Mouse (Mus musculus) lung, postnatal 0 days (tissue): ENCODE results near the gene Asrgl1. TPM values are rescaled to one million over a fixed set of nuclear protein-coding genes. Genes with fewer than 3 reads are reported as not detected.
"Not testable (repeated sequence)": the region's sequence is repeated elsewhere in the genome, so short reads cannot be mapped to it uniquely, and the experiment has no call there.

Experiments used
- ATAC-seq: fragments of 200-750 bp; cut with Nextera tagmentation; 2 replicates; pipeline ENCODE4 v1.8.0; 2017; ENCODE audit warnings: moderate library complexity
- DNase-seq: peaks from one replicate; pipeline ENCODE4 v3.0.0-alpha.2; 2016; ENCODE audit warnings: low spot score
- H3K27ac ChIP-seq: fragments of 300-500 bp; sonication (generic); 2 replicates; pipeline ENCODE4 v1.5.1; 2014; ENCODE audit warnings: antibody characterized with exemption, mild to moderate bottlenecking, low read length, mixed read lengths
- H3K27me3 ChIP-seq: fragments of 300-500 bp; sonication (generic); replicated peaks from 2 replicates; pipeline ENCODE4 v1.6.1; 2014; ENCODE audit warnings: low read length, mixed read lengths; ENCODE audit not compliant: insufficient read depth
- H3K36me3 ChIP-seq: fragments of 300-500 bp; sonication (generic); 2 replicates; pipeline ENCODE4 v1.6.1; 2014; ENCODE audit warnings: low read length, mixed read lengths; ENCODE audit not compliant: insufficient read depth
- H3K4me1 ChIP-seq: fragments of 300-500 bp; sonication (generic); 2 replicates; pipeline ENCODE4 v1.6.1; 2014; ENCODE audit warnings: antibody characterized with exemption, low read depth, low read length, mixed read lengths; ENCODE audit not compliant: insufficient read depth
- H3K4me2 ChIP-seq: fragments of 300-500 bp; sonication (generic); replicated peaks from 2 replicates; pipeline ENCODE4 v1.6.1; 2014; ENCODE audit warnings: low read depth, mild to moderate bottlenecking, low read length, moderate library complexity, mixed read lengths
- H3K4me3 ChIP-seq: fragments of 300-500 bp; sonication (generic); 2 replicates; pipeline ENCODE4 v1.5.1; 2014; ENCODE audit warnings: low read depth, low read length
- H3K9ac ChIP-seq: fragments of 300-500 bp; sonication (generic); replicated peaks from 2 replicates; pipeline ENCODE4 v1.6.1; 2014; ENCODE audit warnings: low read depth, mild to moderate bottlenecking
- H3K9me3 ChIP-seq: fragments of 300-500 bp; sonication (generic); 2 replicates; pipeline ENCODE4 v1.6.1; 2016; ENCODE audit warnings: low read length, mixed read lengths
- CTCF ChIP-seq: IDR thresholded peaks from 2 replicates; pipeline ENCODE4 v1.5.1; 2016; ENCODE audit warnings: antibody characterized with exemption, mild to moderate bottlenecking
- EP300 ChIP-seq: IDR thresholded peaks from 2 replicates; pipeline ENCODE4 v1.6.1; 2016; ENCODE audit warnings: antibody characterized with exemption, mild to moderate bottlenecking, control low read depth
- WGBS: fragments of 180-500 bp; shearing (Covaris S2); extraction: QIAGEN DNeasy Blood & Tissue Kit; methylation state at CpG from one replicate; pipeline ENCODE4 v1.1.7; 2014; 5-methylcytosine and 5-hydroxymethylcytosine counted together
- polyA plus RNA-seq: library from polyadenylated mRNA; unstranded; fragments of >200 nt; fragmentation: Nextera tagmentation; extraction: Ambion mirVana; gene quantifications from 2 replicates; pipeline ENCODE4 v1.2.1, GENCODE M21; 2015

Gene Asrgl1
- polyA plus RNA-seq, 1 experiment from 2014 or later, result 7.9 TPM

- H3K4me2 ChIP-seq, result no peak overlapping the region
- no peaks in the 10 kb centered on the region for H3K9me3 ChIP-seq
- H3K36me3 ChIP-seq, result no peaks in the 10 kb centered on the region
- 78% methylated on average over 8 of the region's 8 CpGs for WGBS
- DNase-seq (no peak), ATAC-seq (peak; percentile 12; the same call in 1 of the 2 replicates)
- H3K27ac ChIP-seq, result no peak overlapping the region
- no peaks in the 10 kb centered on the region for H3K27me3 ChIP-seq
- no peaks in the 10 kb centered on the region for H3K4me1 ChIP-seq
- no peak overlapping the region for H3K9ac ChIP-seq
- TF ChIP-seq EP300 (no peak), CTCF (no peak)
- H3K4me3 ChIP-seq, result no peak overlapping the region
Observed at GRCm38 (mm10) chr19:9099751-9100150, 35.7 kb downstream of the Asrgl1 start.

GRCm38 (mm10) chr19:9097441-9097840, 38.0 kb downstream of the Asrgl1 start:
- H3K36me3 ChIP-seq, result no peaks in the 10 kb centered on the region
- no peak overlapping the region for H3K4me3 ChIP-seq
- H3K4me2 ChIP-seq, result no peak overlapping the region
- no peak for ATAC-seq
- H3K27ac ChIP-seq, result no peak overlapping the region
- H3K27me3 ChIP-seq, result no peaks in the 10 kb centered on the region
- 60% methylated on average over 13 of the region's 13 CpGs for WGBS
- H3K9me3 ChIP-seq, result no peaks in the 10 kb centered on the region
- no peak for DNase-seq
- no peaks in the 10 kb centered on the region for H3K4me1 ChIP-seq
- no peak for TF ChIP-seq CTCF
- no peak for TF ChIP-seq EP300
- H3K9ac ChIP-seq, result no peak overlapping the region

- no peak overlapping the region for H3K9ac ChIP-seq
- TF ChIP-seq EP300 (no peak), CTCF (no peak)
- H3K27me3 ChIP-seq, result no peaks in the 10 kb centered on the region
- H3K36me3 ChIP-seq, result no peaks in the 10 kb centered on the region
- whole genome bisulfite sequencing, result 45% methylated on average over 5 of the region's 5 CpGs
- no peaks in the 10 kb centered on the region for H3K9me3 ChIP-seq
- H3K4me3 ChIP-seq, result no peak overlapping the region
- no peak for DNase-seq
- no peak overlapping the region for H3K4me2 ChIP-seq
- ATAC-seq, result no peak
- H3K27ac ChIP-seq, result no peak overlapping the region
- no peaks in the 10 kb centered on the region for H3K4me1 ChIP-seq
Observed at GRCm38 (mm10) chr19:9095111-9095510, 40.3 kb downstream of the Asrgl1 start.

- ATAC-seq, result peak; percentile 40
- no peaks in the 10 kb centered on the region for H3K27me3 ChIP-seq
- no peaks in the 10 kb centered on the region for H3K36me3 ChIP-seq
- H3K27ac ChIP-seq, result no peak overlapping the region
- H3K9me3 ChIP-seq, result no peaks in the 10 kb centered on the region
- H3K4me2 ChIP-seq, result no peak overlapping the region
- no peak for DNase-seq
- no peak overlapping the region for H3K9ac ChIP-seq
- no peak overlapping the region for H3K4me3 ChIP-seq
- WGBS, result 41% methylated on average over 2 of the region's 2 CpGs
- TF ChIP-seq CTCF (0 out of 2 replicates have a peak, but pooled peaks have one; percentile 1), EP300 (no peak)
- no peaks in the 10 kb centered on the region for H3K4me1 ChIP-seq
Observed at GRCm38 (mm10) chr19:9090709-9091108, 44.7 kb downstream of the Asrgl1 start.

- H3K27me3 ChIP-seq, result no peaks in the 10 kb centered on the region
- no peaks in the 10 kb centered on the region for H3K4me1 ChIP-seq
- H3K9ac ChIP-seq, result no peak overlapping the region
- no peaks in the 10 kb centered on the region for H3K36me3 ChIP-seq
- H3K4me2 ChIP-seq, result no peak overlapping the region
- TF ChIP-seq CTCF (no peak), EP300 (no peak)
- H3K9me3 ChIP-seq, result no peaks in the 10 kb centered on the region
- WGBS, result 55% methylated on average over 4 of the region's 4 CpGs
- H3K4me3 ChIP-seq, result no peak overlapping the region
- no peak overlapping the region for H3K27ac ChIP-seq
- DNase-seq (peak; percentile 29), ATAC-seq (peak; percentile 45)
Observed at GRCm38 (mm10) chr19:9090191-9090590, 45.2 kb downstream of the Asrgl1 start.

GRCm38 (mm10) chr19:9087821-9088220, 47.6 kb downstream of the Asrgl1 start, which contains the start of gene Scgb1a1:
Gene Scgb1a1, minus strand, starts transcription at chr19:9087958.
- no peak for TF ChIP-seq CTCF
- peak; percentile 37; the same call in 1 of the 2 replicates for TF ChIP-seq EP300
- Histone ChIP-seq H3K4me3 (no peak within 1 kb of the TSS), H3K4me2 (no peak within 1 kb of the TSS), H3K36me3 (no peaks in the 10 kb centered on the region), H3K9ac (no peak within 1 kb of the TSS), H3K27ac (no peak within 1 kb of the TSS), H3K4me1 (no peaks in the 10 kb centered on the region), H3K9me3 (no peaks in the 10 kb centered on the region), H3K27me3 (no peaks in the 10 kb centered on the region)
- DNase-seq (no peak), ATAC-seq (peak; percentile 58)
- 72% methylated on average over 4 of the region's 4 CpGs for WGBS

- not testable (repeated sequence) for H3K27me3 ChIP-seq, H3K4me3 ChIP-seq, H3K36me3 ChIP-seq, ATAC-seq, H3K27ac ChIP-seq, H3K9ac ChIP-seq, H3K4me2 ChIP-seq, H3K9me3 ChIP-seq, DNase-seq, H3K4me1 ChIP-seq
- 67% methylated on average over 2 of the region's 2 CpGs for WGBS
Observed at GRCm38 (mm10) chr19:9083892-9084291, 51.5 kb downstream of the Asrgl1 start.
